Mouse (Mus musculus) liver, embryonic 14.5 days (tissue): ENCODE measurements at regions not wholly inside any gene's neighbourhood (a gene's known extent, or its start where the extent isn't known, plus 50 kb on each side); places are given as distances from the start of the nearest gene placed in this dataset.

Experiments used
- ATAC-seq: fragments of 200-750 bp; cut with Nextera tagmentation; 2 replicates; pipeline ENCODE4 v1.8.0; 2017; ENCODE audit warnings: moderate number of reproducible peaks, mild to moderate bottlenecking, moderate library complexity; ENCODE audit not compliant: insufficient read depth
- DNase-seq, 3 experiments: peaks; one replicate each; pipeline ENCODE4 v3.0.0-alpha.2; 2012 to 2013; ENCODE audit warnings: low read depth in 3 of 3, low spot score in 3 of 3
- H3K27ac ChIP-seq: fragments of 300-500 bp; sonication (generic); 2 replicates; pipeline ENCODE4 v1.5.1; 2014; ENCODE audit warnings: moderate library complexity, mild to moderate bottlenecking, control low read depth, inconsistent platforms
- H3K27me3 ChIP-seq: fragments of 300-500 bp; sonication (generic); 2 replicates; pipeline ENCODE4 v1.6.1; 2014; ENCODE audit warnings: mild to moderate bottlenecking, low read length, moderate library complexity; ENCODE audit not compliant: control insufficient read depth, insufficient read depth
- H3K36me3 ChIP-seq: fragments of 300-500 bp; sonication (generic); replicated peaks from 2 replicates; pipeline ENCODE4 v1.6.1; 2014; ENCODE audit warnings: low read depth; ENCODE audit not compliant: control insufficient read depth, insufficient read depth
- H3K4me1 ChIP-seq, 2 experiments: fragments of 200-500 bp in 1 of 2; fragments of 300-500 bp in 1 of 2; sonication (generic) in 1 of 2; replicated peaks; 2 replicates each; pipeline ENCODE4 v1.6.1; 2012 to 2014; ENCODE audit warnings: antibody characterized with exemption in 1 of 2, inconsistent platforms in 1 of 2, low read length in 1 of 2; ENCODE audit not compliant: control insufficient read depth in 2 of 2, insufficient read depth in 2 of 2
- H3K4me2 ChIP-seq: fragments of 300-500 bp; sonication (generic); 2 replicates; pipeline ENCODE4 v1.6.1; 2014; ENCODE audit warnings: low read depth, mild to moderate bottlenecking, control low read depth, moderate library complexity
- H3K4me3 ChIP-seq, 2 experiments: fragments of 200-500 bp in 1 of 2; fragments of 300-500 bp in 1 of 2; sonication (generic) in 1 of 2; 2 replicates each; pipeline ENCODE4 v1.5.1; 2012 to 2014; ENCODE audit warnings: low read depth in 2 of 2, low read length in 2 of 2, mild to moderate bottlenecking in 2 of 2, control low read depth in 1 of 2, inconsistent platforms in 1 of 2, moderate library complexity in 1 of 2; ENCODE audit not compliant: insufficient read depth in 1 of 2
- H3K9ac ChIP-seq: fragments of 300-500 bp; sonication (generic); replicated peaks from 2 replicates; pipeline ENCODE4 v1.6.1; 2014; ENCODE audit warnings: mild to moderate bottlenecking, control low read depth, moderate library complexity
- H3K9me3 ChIP-seq: fragments of 300-500 bp; sonication (generic); 2 replicates; pipeline ENCODE4 v1.6.1; 2016; ENCODE audit warnings: low read length, mixed read lengths; ENCODE audit not compliant: control insufficient read depth
- CTCF ChIP-seq: IDR thresholded peaks from 2 replicates; pipeline ENCODE4 v1.5.1; 2016; ENCODE audit warnings: antibody characterized with exemption, low read depth, control low read depth
- EP300 ChIP-seq: IDR thresholded peaks from 2 replicates; pipeline ENCODE4 v1.6.1; 2016; ENCODE audit warnings: antibody characterized with exemption, low read depth
- WGBS: fragments of 180-500 bp; shearing (Covaris S2); extraction: QIAGEN DNeasy Blood & Tissue Kit; methylation state at CpG from one replicate; pipeline ENCODE4 v1.1.7; 2014; ENCODE audit not compliant: insufficient replicate concordance; 5-methylcytosine and 5-hydroxymethylcytosine counted together

- 3% methylated on average over 3 of the region's 3 CpGs for WGBS
Measured at GRCm38 (mm10) chr12:26071610-26072009, 343.4 kb downstream of the Rnf144a start.

GRCm38 (mm10) chr12:26068685-26069008 is 346.4 kb downstream of the Rnf144a start:
- no peaks in the 10 kb centered on the region for H3K4me1 ChIP-seq
- DNase-seq (no peak), ATAC-seq (no peak)
- WGBS, result 11% methylated on average over 4 of the region's 4 CpGs
- no peak overlapping the region for H3K4me2 ChIP-seq
- H3K9ac ChIP-seq, result no peak overlapping the region
- H3K9me3 ChIP-seq, result no peaks in the 10 kb centered on the region
- no peak overlapping the region for H3K4me3 ChIP-seq
- no peaks in the 10 kb centered on the region for H3K27me3 ChIP-seq
- H3K27ac ChIP-seq, result no peak overlapping the region
- H3K36me3 ChIP-seq, result no peaks in the 10 kb centered on the region
- TF ChIP-seq EP300 (no peak), CTCF (no peak)

More at GRCm38 (mm10) chr12:26071610-26072009, 343.4 kb downstream of the Rnf144a start:
- Histone ChIP-seq H3K4me2 (no peak overlapping the region), H3K27me3 (no peaks in the 10 kb centered on the region), H3K27ac (no peak overlapping the region), H3K9ac (no peak overlapping the region), H3K36me3 (no peaks in the 10 kb centered on the region), H3K9me3 (no peaks in the 10 kb centered on the region), H3K4me3 (no peak overlapping the region), H3K4me1 (no peaks in the 10 kb centered on the region)
- peak in 1 of 3 experiments; percentile 2 for DNase-seq
- TF ChIP-seq CTCF (peak; percentile 47), EP300 (no peak)
- ATAC-seq, result no peak

GRCm38 (mm10) chr12:26067866-26068684 is 347.0 kb downstream of the Rnf144a start:
- Histone ChIP-seq H3K4me2 (peak overlapping the region; percentile 11; the same call in 1 of the 2 replicates), H3K27ac (no peak overlapping the region), H3K9me3 (no peaks in the 10 kb centered on the region), H3K27me3 (no peaks in the 10 kb centered on the region), H3K36me3 (no peaks in the 10 kb centered on the region), H3K9ac (no peak overlapping the region), H3K4me1 (no peaks in the 10 kb centered on the region), H3K4me3 (no peak overlapping the region)
- TF ChIP-seq CTCF (no peak), EP300 (no peak)
- DNase-seq, result no peak
- WGBS, result 7% methylated on average over 24 of the region's 24 CpGs
- ATAC-seq, result no peak

- no peak for ATAC-seq
Measured at GRCm38 (mm10) chr12:26060378-26060777, 354.7 kb downstream of the Rnf144a start.

GRCm38 (mm10) chr12:26059090-26059489 is 356.0 kb downstream of the Rnf144a start:
- Histone ChIP-seq H3K4me3 (no peak overlapping the region), H3K4me1 (no peaks in the 10 kb centered on the region; a peak in 1 of 4 replicates), H3K9ac (no peak overlapping the region), H3K9me3 (no peaks in the 10 kb centered on the region), H3K4me2 (no peak overlapping the region), H3K27me3 (no peaks in the 10 kb centered on the region), H3K36me3 (no peaks in the 10 kb centered on the region), H3K27ac (no peak overlapping the region)
- no peak for ATAC-seq
- TF ChIP-seq EP300, result no peak
- no peak for TF ChIP-seq CTCF
- 67% methylated on average over 4 of the region's 4 CpGs for WGBS
- DNase-seq, result no peak

More at GRCm38 (mm10) chr12:26060378-26060777, 354.7 kb downstream of the Rnf144a start:
- no peak overlapping the region for H3K4me2 ChIP-seq
- DNase-seq, result no peak
- no peaks in the 10 kb centered on the region for H3K27me3 ChIP-seq
- H3K9ac ChIP-seq, result no peak overlapping the region
- no peaks in the 10 kb centered on the region for H3K36me3 ChIP-seq
- WGBS, result 35% methylated on average over 3 of the region's 3 CpGs
- TF ChIP-seq CTCF, result no peak
- TF ChIP-seq EP300, result no peak
- H3K4me1 ChIP-seq, result no peaks in the 10 kb centered on the region; a peak in 1 of 4 replicates
- no peak overlapping the region for H3K27ac ChIP-seq
- H3K4me3 ChIP-seq, result no peak overlapping the region
- H3K9me3 ChIP-seq, result no peaks in the 10 kb centered on the region
